Mouse (Mus musculus): ENCODE measurements around the gene Mtif2. TPM values are rescaled to one million over a fixed set of nuclear protein-coding genes. Genes with fewer than 3 reads are reported as not detected.
A peak's percentile ranks its signal among the peaks of the same experiment; 100 is the strongest.

Gene Mtif2
- 47.1 and 47.3 TPM in 2 replicates for polyA plus RNA-seq (2015; fragmentation: Nextera tagmentation; extraction: Ambion mirVana)

- H3K4me3 ChIP-seq (replicated peaks): peak within 1 kb of the TSS; percentile 64
- 2% methylated on average over 47 of the region's 47 CpGs for WGBS
- H3K36me3 ChIP-seq: peaks cover 6% of the 10 kb centered on the region; the same call in 1 of the 2 replicates
- H3K4me1 ChIP-seq: peaks cover 3% of the 10 kb centered on the region; the same call in 1 of the 2 replicates
- H3K4me2 ChIP-seq: peak within 1 kb of the TSS; percentile 67
- no peaks in the 10 kb centered on the region for H3K9me3 ChIP-seq
- ATAC-seq (ENCODE audit: insufficient read depth, low FRiP score, low read depth): peak; percentile 96
- peak within 1 kb of the TSS; percentile 73 for H3K9ac ChIP-seq
- no peaks in the 10 kb centered on the region for H3K27me3 ChIP-seq (replicated peaks)
- H3K27ac ChIP-seq: peak within 1 kb of the TSS; percentile 74
Observed at GRCm38 (mm10) chr11:29525988-29526794, at the start of gene Mtif2. Gene Mtif2, plus strand, starts transcription at chr11:29526408.

- no peaks in the 10 kb centered on the region for H3K9me3 ChIP-seq
- H3K27ac ChIP-seq: no peak overlapping the region
- no peaks in the 10 kb centered on the region for H3K4me1 ChIP-seq
- ATAC-seq (ENCODE audit: insufficient read depth, low FRiP score, low read depth): no peak
- H3K4me3 ChIP-seq (replicated peaks): no peak overlapping the region
- no peak overlapping the region for H3K9ac ChIP-seq
- H3K36me3 ChIP-seq: peaks cover 7% of the 10 kb centered on the region; the same call in 1 of the 2 replicates
- H3K27me3 ChIP-seq (replicated peaks): no peaks in the 10 kb centered on the region
- H3K4me2 ChIP-seq: no peak overlapping the region
- 96% methylated on average over 1 of the region's 1 CpGs for WGBS
Observed at GRCm38 (mm10) chr11:29493135-29493534, 33.1 kb upstream of the Mtif2 start.

GRCm38 (mm10) chr11:29496962-29497361 is 29.2 kb upstream of the Mtif2 start:
- H3K4me2 ChIP-seq: no peak overlapping the region
- 0 out of 2 replicates have a peak, but pooled peaks cover 3% of the 10 kb centered on the region for H3K36me3 ChIP-seq
- no peak overlapping the region for H3K27ac ChIP-seq
- ATAC-seq (ENCODE audit: insufficient read depth, low FRiP score, low read depth): no peak
- no peaks in the 10 kb centered on the region for H3K27me3 ChIP-seq (replicated peaks)
- H3K4me3 ChIP-seq (replicated peaks): no peak overlapping the region
- 59% methylated on average over 3 of the region's 3 CpGs for WGBS
- H3K4me1 ChIP-seq: no peaks in the 10 kb centered on the region
- no peak overlapping the region for H3K9ac ChIP-seq
- H3K9me3 ChIP-seq: no peaks in the 10 kb centered on the region

GRCm38 (mm10) chr11:29503948-29504893 is 22.0 kb upstream of the Mtif2 start:
- Histone ChIP-seq H3K9ac (no peak overlapping the region), H3K9me3 (no peaks in the 10 kb centered on the region), H3K4me1 (no peaks in the 10 kb centered on the region), H3K36me3 (0 out of 2 replicates have a peak, but pooled peaks cover 3% of the 10 kb centered on the region), H3K4me3 (replicated peaks) (no peak overlapping the region), H3K27me3 (replicated peaks) (no peaks in the 10 kb centered on the region), H3K27ac (no peak overlapping the region), H3K4me2 (no peak overlapping the region)
- ATAC-seq (ENCODE audit: insufficient read depth, low FRiP score, low read depth): peak; percentile 22; the same call in 1 of the 2 replicates
- WGBS: 88% methylated on average over 10 of the region's 10 CpGs

- Histone ChIP-seq H3K27me3 (replicated peaks) (no peaks in the 10 kb centered on the region), H3K27ac (no peak overlapping the region), H3K4me2 (no peak overlapping the region), H3K36me3 (0 out of 2 replicates have a peak, but pooled peaks cover 3% of the 10 kb centered on the region), H3K4me3 (replicated peaks) (no peak overlapping the region), H3K9ac (no peak overlapping the region), H3K4me1 (no peaks in the 10 kb centered on the region), H3K9me3 (no peaks in the 10 kb centered on the region)
- ATAC-seq (ENCODE audit: insufficient read depth, low FRiP score, low read depth): no peak
- 88% methylated on average over 2 of the region's 2 CpGs for WGBS
Observed at GRCm38 (mm10) chr11:29504899-29505625, 21.1 kb upstream of the Mtif2 start.

- 0 out of 2 replicates have a peak, but pooled peaks cover 4% of the 10 kb centered on the region for H3K4me1 ChIP-seq
- no peaks in the 10 kb centered on the region for H3K36me3 ChIP-seq
- 90% methylated on average over 1 of the region's 1 CpGs for WGBS
Observed at GRCm38 (mm10) chr11:29509421-29509820, 16.8 kb upstream of the Mtif2 start.

GRCm38 (mm10) chr11:29512818-29513535 is 13.2 kb upstream of the Mtif2 start:
- WGBS: 88% methylated on average over 4 of the region's 4 CpGs
- H3K27me3 ChIP-seq (replicated peaks): no peaks in the 10 kb centered on the region

More at GRCm38 (mm10) chr11:29509421-29509820, 16.8 kb upstream of the Mtif2 start:
- ATAC-seq (ENCODE audit: insufficient read depth, low FRiP score, low read depth): no peak
- H3K4me3 ChIP-seq (replicated peaks): no peak overlapping the region
- no peak overlapping the region for H3K9ac ChIP-seq
- no peaks in the 10 kb centered on the region for H3K9me3 ChIP-seq
- no peak overlapping the region for H3K4me2 ChIP-seq
- no peaks in the 10 kb centered on the region for H3K27me3 ChIP-seq (replicated peaks)
- no peak overlapping the region for H3K27ac ChIP-seq

GRCm38 (mm10) chr11:29514325-29514681 is 11.9 kb upstream of the Mtif2 start:
- Histone ChIP-seq H3K9ac (peak overlapping the region; percentile 56; the same call in 1 of the 2 replicates), H3K27me3 (replicated peaks) (no peaks in the 10 kb centered on the region), H3K36me3 (no peaks in the 10 kb centered on the region), H3K9me3 (no peaks in the 10 kb centered on the region), H3K4me2 (peak overlapping the region; percentile 68), H3K27ac (peak overlapping the region; percentile 85), H3K4me3 (replicated peaks) (peak overlapping the region; percentile 71), H3K4me1 (0 out of 2 replicates have a peak, but pooled peaks cover 4% of the 10 kb centered on the region)
- ATAC-seq (ENCODE audit: insufficient read depth, low FRiP score, low read depth): no peak
- WGBS: 17% methylated on average over 10 of the region's 10 CpGs

More at GRCm38 (mm10) chr11:29512818-29513535, 13.2 kb upstream of the Mtif2 start:
- Histone ChIP-seq H3K4me1 (0 out of 2 replicates have a peak, but pooled peaks cover 4% of the 10 kb centered on the region), H3K36me3 (no peaks in the 10 kb centered on the region), H3K4me3 (replicated peaks) (no peak overlapping the region), H3K4me2 (no peak overlapping the region), H3K9ac (no peak overlapping the region), H3K27ac (no peak overlapping the region), H3K9me3 (no peaks in the 10 kb centered on the region)
- no peak for ATAC-seq (ENCODE audit: insufficient read depth, low FRiP score, low read depth)

- WGBS: 2% methylated on average over 40 of the region's 40 CpGs
- Histone ChIP-seq H3K9ac (peak within 1 kb of the TSS; percentile 56; the same call in 1 of the 2 replicates), H3K4me2 (peak within 1 kb of the TSS; percentile 68), H3K4me3 (replicated peaks) (peak within 1 kb of the TSS; percentile 71), H3K36me3 (no peaks in the 10 kb centered on the region), H3K27ac (peak within 1 kb of the TSS; percentile 85), H3K4me1 (0 out of 2 replicates have a peak, but pooled peaks cover 4% of the 10 kb centered on the region), H3K27me3 (replicated peaks) (no peaks in the 10 kb centered on the region), H3K9me3 (no peaks in the 10 kb centered on the region)
- peak; percentile 99 for ATAC-seq (ENCODE audit: insufficient read depth, low FRiP score, low read depth)
Observed at GRCm38 (mm10) chr11:29514682-29515412, 11.4 kb upstream of the Mtif2 start, which contains the start of gene Prorsd1. Gene Prorsd1, minus strand, starts transcription at chr11:29515033.

GRCm38 (mm10) chr11:29538201-29538600 is 12.0 kb downstream of the Mtif2 start:
- H3K4me3 ChIP-seq (replicated peaks): no peak overlapping the region
- WGBS: 97% methylated on average over 1 of the region's 1 CpGs
- H3K9ac ChIP-seq: no peak overlapping the region
- no peak overlapping the region for H3K4me2 ChIP-seq
- ATAC-seq (ENCODE audit: insufficient read depth, low FRiP score, low read depth): no peak
- H3K9me3 ChIP-seq: no peaks in the 10 kb centered on the region
- H3K36me3 ChIP-seq: peaks cover 19% of the 10 kb centered on the region
- H3K27ac ChIP-seq: no peak overlapping the region
- H3K4me1 ChIP-seq: no peaks in the 10 kb centered on the region
- H3K27me3 ChIP-seq (replicated peaks): no peaks in the 10 kb centered on the region
